Mouse (Mus musculus) heart, postnatal 14 days (tissue): Measurements from ENCODE around the gene Zfp352. TPM values are rescaled to one million over a fixed set of nuclear protein-coding genes. Genes with fewer than 3 reads are reported as not detected.
"Not testable (repeated sequence)": the region's sequence is repeated elsewhere in the genome, so short reads cannot be mapped to it uniquely, and the experiment has no call there.

Experiments used
- DNase-seq, 2 experiments: peaks; one replicate each; pipeline ENCODE4 v3.0.0; 2021 to 2022
- intact Hi-C: fragments of 180-260 bp; cut with DNase I; formaldehyde crosslinking; loops from one replicate; pipeline ENCODE4 v1.15.1; 2025
- long read RNA-seq, 2 experiments: library from polyadenylated mRNA; stranded (forward); transcript quantifications; one replicate each; pipeline ENCODE4 v2.0.0; 2021
- total RNA-seq, 2 experiments: library from RNA; stranded (reverse); gene quantifications; 2 replicates each; pipeline ENCODE4 v1.2.3; 2021

The Zfp352 gene
- not detected for total RNA-seq
- long read RNA-seq, experiment 1: 0 reads
- long read RNA-seq, experiment 2: 0 reads

DNA sequence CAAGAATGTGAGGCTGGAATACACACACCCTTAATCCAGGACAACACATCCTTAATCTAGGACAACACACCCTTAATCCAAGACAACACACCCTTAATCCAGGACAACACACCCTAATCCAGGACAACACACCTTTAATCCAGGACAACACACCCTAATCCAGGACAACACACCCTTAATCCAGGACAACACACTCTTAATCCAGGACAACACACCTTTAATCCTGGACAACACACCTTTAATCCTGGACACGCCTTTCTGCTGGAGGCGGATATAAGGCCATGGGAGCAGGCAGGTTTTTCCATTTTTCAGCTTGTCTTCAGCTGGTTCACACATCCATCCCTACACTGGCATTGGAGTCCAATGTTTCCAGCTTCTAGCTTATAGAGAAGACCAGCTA is at the start of gene Zfp352:
Zfp352 (plus strand) TSS at position 301 of the 400 bp plus-strand sequence.
- intact Hi-C loops: no loop called here

DNA sequence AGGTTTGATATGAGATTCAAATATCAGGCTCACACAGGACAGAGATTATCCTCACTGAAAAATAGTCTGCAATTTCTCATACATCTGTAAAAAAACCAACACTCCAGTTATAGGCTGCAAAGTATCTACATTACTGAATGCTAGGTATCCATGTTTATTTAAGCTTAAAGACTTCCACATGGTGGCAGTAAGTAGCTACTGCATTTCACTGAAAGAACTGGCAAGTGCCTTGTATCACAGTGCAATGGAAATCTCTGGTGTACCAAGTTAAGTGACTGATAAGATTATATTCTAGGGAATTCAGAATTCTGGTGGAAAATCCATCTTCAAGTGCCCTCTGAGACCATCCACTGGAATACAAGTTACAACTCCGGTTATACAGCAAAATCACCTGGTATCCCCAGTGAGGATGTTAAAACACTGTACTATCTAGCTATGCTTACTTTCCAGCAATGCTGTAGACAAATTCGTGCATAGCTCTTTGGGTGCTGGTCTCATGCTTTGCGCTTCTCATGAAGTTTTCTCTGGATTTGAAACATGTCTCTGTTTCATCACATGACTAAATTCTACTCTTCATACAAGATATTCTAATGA is 47.6 kb upstream of the Zfp352 start:
- intact Hi-C loops: no loop called here
- DNase-seq: no peak

More for the DNA sequence above, at the start of gene Zfp352:
- no peak for DNase-seq

DNA sequence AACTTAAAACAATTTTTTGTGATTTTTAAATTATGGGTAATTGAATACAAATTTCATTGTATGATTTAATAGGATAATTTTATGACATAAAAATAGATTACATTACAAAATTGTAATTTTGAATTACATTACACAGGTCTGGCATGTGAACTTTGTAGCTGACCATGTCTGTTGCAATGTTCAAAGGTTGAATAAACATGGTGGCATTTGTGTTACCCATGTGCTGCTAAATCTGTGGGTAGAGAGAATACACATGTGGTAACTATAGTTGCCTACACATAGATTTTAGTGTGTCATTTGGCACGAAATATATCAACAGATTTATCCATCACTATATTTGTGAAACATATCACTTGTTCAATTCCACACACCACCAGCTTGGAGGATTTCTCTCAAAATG is 44.6 kb upstream of the Zfp352 start:
- intact Hi-C loops: no loop called here
- no peak for DNase-seq

DNA sequence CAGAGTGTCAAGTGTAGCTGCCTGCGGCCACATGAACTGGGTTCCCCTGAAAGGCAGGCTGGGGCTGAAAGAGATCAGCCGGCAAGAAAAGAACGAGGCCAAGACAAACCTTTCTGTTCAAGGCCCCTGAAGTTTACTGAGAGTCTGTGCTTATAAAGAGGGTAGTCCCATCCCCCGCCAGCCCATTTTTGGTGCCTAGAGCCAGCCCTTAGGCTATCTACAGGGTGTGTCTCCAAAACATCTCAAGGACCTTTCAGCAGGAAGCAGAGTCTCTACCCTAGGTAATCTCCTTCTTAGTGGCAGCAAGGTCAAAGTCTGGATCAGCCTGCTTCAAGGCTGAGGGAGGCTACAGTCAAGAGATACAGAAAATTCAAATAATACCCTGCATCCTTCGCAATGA is 15.2 kb upstream of the Zfp352 start:
- no peak for DNase-seq
- intact Hi-C loops: no loop called here

DNA sequence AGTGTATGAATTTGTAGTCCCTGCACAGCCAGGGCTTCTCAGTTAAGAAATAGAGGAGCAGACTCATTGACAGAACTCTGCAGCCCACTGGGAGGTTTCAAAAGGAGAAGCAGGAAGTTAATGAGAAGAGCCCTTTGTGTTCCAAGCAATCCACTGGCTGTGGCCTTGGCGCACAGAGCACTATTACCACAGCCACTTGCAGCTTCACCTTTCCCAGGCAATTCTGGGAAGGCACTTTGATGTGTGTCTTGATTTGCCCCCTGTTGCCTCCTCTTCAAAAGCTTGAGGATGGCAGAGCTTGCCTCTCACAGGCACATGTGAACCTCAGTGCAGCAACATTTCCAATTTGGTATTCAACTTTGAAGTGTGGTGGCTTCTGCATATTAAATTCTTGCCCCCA is 7.1 kb upstream of the Zfp352 start:
- intact Hi-C loops: no loop called here

DNA sequence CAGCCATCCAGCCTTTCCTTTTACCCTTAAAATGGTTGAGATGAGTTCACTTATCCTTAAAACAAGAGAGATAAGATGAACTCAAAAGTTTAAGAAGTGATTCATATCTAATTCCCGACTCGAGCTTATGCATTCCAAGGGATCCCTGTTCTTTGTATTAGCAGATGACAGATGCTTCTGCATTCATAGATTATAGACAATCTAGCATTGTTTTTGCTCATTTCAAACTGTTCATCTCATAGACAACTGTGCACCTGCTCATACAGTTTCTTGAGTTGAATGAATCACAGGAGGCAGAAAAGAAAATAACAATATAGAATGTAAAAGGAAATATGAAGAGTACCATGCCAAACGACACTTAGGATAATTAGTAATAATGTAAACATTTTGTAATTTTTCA is 6.5 kb upstream of the Zfp352 start:
- intact Hi-C loops: no loop called here
- DNase-seq: no peak

More for the DNA sequence above, 7.1 kb upstream of the Zfp352 start:
- DNase-seq: no peak

DNA sequence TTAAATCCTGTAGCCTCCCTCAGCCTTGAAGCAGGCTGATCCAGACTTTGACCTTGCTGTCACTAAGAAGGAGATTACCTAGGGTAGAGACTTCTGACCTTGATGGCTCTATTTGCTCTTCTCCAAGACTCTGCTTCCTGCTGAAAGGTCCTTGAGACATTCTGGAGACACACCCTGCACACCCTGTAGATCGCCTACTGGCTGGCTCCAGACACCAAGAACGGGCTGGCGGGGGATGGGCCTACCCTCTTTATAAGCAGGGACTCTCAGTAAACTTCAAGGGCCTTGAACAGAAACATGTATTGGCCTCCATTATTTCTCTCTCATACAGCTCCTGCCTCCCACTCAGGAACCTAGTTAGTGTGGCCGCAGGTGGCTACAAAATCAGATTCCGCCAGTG is 17.0 kb downstream of the Zfp352 start:
- DNase-seq, intact Hi-C loops: not testable (repeated sequence)

DNA sequence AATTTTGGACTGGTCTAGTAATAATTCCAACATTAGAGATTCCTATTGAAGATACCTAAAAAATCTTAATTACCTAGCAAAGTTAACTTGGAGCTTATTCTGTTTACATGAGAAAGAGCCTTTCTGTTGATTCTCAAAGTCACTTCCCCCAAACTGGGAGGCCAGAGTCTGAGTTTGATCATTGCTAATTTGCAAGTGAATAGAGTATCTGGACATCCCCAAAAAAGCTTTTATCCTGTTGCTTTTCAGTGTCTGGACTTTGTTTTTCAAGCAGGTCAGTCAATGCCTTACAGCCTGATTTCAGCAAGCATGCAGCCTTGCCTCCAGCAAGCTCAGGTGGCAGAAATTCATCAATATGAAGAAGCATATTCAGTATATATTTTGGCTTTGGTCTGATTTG is 51.2 kb downstream of the Zfp352 start:
- intact Hi-C loops: no loop called here

More for the DNA sequence above, 51.2 kb downstream of the Zfp352 start:
- no peak for DNase-seq
